Comparison of ENCODE assay signal across 7 mouse cellular contexts in genomic region chr8:118416811-118417355, GRCm38 (mm10).
"Had no signal": no experiment of that assay in that cellular context is flagged by ENCODE, and none has a peak within 500 bp of the region (broad histone marks: within the 10 kb centered on the region; RNA-seq: fewer than 3 reads in every experiment).

No protein-coding gene starts in this region.

- H3K4me3 ChIP-seq: limb, embryonic 13.5 days; midbrain, embryonic 12.5 days had no signal

- H3K27me3 ChIP-seq: limb, embryonic 13.5 days; midbrain, embryonic 12.5 days had no signal

- DNase-seq: kidney, postnatal 14 days; left cerebral cortex, postnatal 4 days; lung, adult 18-20 months; right cerebral cortex, adult 18-20 months; right cerebral cortex, postnatal 25 days had no signal

- H3K36me3 ChIP-seq: limb, embryonic 13.5 days; midbrain, embryonic 12.5 days had no signal
